Mouse (Mus musculus): ENCODE measurements around the gene Zc3hc1.
"Not testable (repeated sequence)": the region's sequence is repeated elsewhere in the genome, so short reads cannot be mapped to it uniquely, and the experiment has no call there.

Gene Zc3hc1

GRCm38 (mm10) chr6:30390714-30391697 is at the start of gene Zc3hc1:
TSS of gene Zc3hc1 (minus strand) at chr6:30391028.
- peak; percentile 91 for DNase-seq (ENCODE audit: low read depth)

DNA sequence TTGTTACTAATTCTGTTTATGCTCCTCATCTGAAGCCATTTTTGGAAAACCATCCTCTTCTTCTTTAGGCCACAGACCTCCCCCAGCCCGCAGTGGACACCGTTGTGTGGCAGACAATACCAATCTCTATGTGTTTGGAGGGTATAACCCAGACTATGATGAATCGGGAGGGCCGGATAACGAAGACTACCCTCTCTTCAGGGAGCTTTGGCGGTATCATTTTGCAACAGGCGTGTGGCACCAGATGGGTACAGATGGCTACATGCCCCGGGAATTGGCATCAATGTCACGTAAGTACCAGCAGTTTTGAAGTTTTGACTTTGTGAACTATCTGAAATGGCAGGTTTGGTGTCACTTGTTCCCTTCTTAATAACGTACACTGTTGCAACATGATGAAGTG is 48.7 kb upstream of the Zc3hc1 start:
- DNase-seq (ENCODE audit: low read depth): no peak

GRCm38 (mm10) chr6:30437054-30437453 is 46.2 kb upstream of the Zc3hc1 start:
- no peak for DNase-seq (ENCODE audit: low read depth)

DNA sequence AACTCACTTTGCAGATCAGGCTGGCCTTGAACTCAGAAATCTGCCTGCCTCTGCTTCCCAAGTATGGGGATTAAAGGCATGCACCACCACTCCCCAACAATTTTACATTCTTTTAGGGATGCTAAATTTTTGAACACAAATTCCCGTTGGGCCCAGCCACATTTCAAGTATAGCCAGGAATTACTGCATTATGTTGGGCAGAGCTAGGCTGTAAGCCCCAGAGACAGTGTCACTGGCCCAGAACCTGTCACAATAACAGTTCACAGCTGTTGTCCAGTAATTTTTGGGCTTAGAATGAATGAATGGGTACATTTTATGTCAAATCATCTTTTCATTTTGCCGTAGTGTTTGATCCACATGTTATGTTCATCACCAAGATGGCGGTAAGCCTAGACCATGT is 45.6 kb upstream of the Zc3hc1 start:
- no peak for DNase-seq (ENCODE audit: low read depth)

GRCm38 (mm10) chr6:30432461-30433192 is 41.8 kb upstream of the Zc3hc1 start:
- peak; percentile 63 for DNase-seq (ENCODE audit: low read depth)

GRCm38 (mm10) chr6:30416801-30417200 is 26.0 kb upstream of the Zc3hc1 start:
- DNase-seq (ENCODE audit: low read depth): no peak

DNA sequence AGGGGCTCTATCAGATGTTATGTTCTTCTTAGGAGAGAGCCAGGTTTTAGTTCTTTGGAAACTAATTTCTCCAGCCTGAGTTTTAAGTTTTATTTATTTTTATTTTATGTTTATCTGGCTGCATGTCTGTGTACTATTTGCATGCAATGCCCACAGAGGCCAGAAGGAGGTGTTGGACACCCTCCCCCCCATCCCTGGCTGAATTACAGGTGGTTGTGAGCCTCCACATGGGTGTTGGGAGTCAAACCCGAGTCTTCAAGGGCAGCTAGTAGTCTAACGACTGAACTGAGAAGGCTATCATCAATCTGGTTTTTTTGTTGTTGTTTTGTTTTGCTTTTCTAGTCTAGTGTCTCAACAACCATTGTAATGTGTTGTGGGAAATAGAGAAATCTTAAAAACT is 25.3 kb upstream of the Zc3hc1 start:
- DNase-seq (ENCODE audit: low read depth): no peak

DNA sequence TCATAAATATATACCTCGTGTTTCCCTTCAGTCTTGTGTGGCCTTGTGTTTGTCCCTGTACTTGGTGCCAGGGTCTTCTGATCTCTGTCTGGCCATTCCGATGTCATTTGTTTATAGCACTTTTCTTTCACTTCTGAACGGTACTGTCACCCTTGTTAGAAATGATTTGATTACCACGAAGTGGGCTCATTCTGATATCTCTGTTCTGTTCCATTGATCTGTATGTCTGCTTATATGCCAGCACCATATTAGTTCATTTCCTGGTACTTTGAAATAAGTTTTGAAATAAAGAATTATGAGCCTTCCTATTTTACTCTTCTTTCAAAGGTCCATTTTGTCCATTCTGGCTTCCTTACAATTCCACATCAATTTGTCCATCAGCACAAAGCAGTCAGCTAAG is 20.5 kb upstream of the Zc3hc1 start:
- DNase-seq (ENCODE audit: low read depth): no peak

DNA sequence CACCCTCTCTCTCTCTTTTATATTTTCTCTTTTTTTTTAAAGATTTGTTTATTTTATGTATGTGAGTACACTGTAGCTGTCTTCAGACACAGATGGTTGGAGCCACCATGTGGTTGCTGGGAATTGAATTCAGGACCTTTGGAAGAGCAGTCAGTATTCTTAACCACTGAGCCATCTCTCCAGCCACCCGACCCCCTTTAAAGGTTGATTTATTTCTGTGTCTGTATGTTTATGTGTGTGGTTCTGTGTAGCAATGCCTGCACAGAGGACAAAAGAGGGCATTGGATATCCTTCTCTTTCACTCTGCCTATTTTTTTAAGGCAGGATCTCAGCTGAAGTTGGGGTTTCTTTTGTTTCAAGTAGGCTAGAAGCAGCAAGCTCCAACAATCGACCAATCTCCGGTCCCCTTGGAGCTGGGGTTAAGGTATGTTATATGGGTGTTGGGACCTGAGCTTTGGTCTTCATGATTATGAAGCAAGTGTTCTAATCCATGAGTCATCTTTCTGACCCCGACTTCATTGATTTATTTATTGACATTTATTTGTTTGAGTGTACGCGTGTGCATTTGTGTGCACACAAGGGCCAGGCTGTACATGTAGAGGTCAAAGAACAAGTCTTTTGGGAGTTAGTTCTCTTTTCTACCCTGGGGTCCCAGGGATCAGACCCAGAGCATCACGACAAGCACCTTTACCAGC is 18.7 kb upstream of the Zc3hc1 start:
- DNase-seq (ENCODE audit: low read depth): no peak

GRCm38 (mm10) chr6:30408276-30408675 is 17.4 kb upstream of the Zc3hc1 start:
- no peak for DNase-seq (ENCODE audit: low read depth)

- no peak for DNase-seq (ENCODE audit: low read depth)
Observed at GRCm38 (mm10) chr6:30404671-30405070, 13.8 kb upstream of the Zc3hc1 start.

GRCm38 (mm10) chr6:30403465-30403864 is 12.6 kb upstream of the Zc3hc1 start:
- peak; percentile 92 for DNase-seq (ENCODE audit: low read depth)

GRCm38 (mm10) chr6:30402091-30402491 is 11.3 kb upstream of the Zc3hc1 start:
- DNase-seq (ENCODE audit: low read depth): peak; percentile 38

DNA sequence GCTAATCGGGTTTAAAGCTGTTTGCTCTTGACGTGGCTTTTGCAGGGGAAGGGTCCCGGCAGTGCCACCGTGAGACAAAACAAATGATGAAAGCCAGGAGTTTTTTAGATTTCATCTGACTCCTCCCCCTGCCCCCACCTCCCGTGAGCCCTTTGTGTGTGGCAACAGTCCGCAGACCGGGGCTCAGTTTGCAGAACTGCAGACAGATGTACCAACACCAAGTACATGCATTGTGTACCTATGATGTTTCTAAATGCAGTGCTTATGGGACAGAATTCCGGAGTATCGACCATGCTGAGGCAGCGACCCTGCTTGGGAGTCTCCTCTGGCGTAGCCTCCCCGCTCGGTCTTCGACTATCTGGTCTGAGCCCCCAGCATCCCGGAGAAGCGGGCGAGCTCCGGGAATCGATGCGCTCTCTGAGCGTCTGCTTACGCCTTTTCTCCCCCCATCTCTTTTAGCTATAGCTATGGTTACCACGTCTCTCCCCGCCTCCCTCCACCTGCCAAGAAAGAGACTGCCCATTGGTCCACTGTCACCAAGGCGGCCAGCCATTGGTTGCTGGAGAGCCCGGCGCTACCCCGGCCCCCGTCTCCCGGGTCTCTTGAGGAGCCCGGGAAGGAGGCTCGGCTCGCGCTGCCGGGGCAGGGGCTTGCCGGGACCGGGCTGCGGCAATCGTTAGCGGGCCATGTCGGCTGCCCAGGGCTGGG is 10.6 kb upstream of the Zc3hc1 start, which contains the start of gene Klhdc10:
TSS of gene Klhdc10 (plus strand) at position 561 of the 708 bp plus-strand sequence.
- DNase-seq (ENCODE audit: low read depth): peak; percentile 99

DNA sequence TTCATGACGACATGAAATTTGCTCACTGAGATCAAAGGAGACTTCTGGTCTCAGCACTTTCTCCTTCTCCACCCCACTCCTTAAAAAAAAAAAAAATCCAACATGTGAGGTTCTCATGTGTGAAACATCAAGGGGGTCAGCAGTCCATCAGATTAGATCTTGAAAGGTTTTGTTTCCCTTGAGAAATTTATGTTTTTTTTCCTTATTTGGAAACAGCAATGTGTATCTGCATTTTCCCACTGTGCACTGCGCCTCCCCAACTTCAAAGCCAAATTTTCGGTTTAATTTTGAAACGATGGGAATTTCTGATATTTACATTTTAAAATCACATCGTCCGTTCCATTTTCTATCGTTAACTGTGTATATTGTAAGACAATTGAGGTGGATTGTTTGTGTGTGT is 9.9 kb upstream of the Zc3hc1 start:
- DNase-seq (ENCODE audit: low read depth): peak; percentile 67

DNA sequence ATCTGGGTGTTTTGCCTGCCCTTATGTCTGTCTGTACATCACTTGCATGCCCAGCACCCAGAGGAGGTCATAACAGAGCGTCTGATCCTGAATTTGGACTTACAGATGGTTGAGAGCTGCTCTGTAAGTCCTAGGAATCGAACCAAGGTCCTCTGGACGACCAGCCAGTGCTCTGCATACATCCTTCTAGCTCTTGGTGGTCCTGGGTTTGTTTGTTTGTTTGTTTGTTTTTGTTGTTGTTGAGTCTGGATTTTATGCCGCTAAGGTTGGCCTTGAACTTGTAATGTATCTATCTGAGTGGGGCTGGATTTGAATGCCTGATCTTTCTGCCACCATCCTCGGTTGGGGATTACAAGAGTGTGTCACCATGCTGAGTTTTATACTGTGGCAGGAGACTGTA is 9.3 kb upstream of the Zc3hc1 start:
- DNase-seq (ENCODE audit: low read depth): no peak

GRCm38 (mm10) chr6:30391996-30392395 is 1.2 kb upstream of the Zc3hc1 start:
- no peak for DNase-seq (ENCODE audit: low read depth)

DNA sequence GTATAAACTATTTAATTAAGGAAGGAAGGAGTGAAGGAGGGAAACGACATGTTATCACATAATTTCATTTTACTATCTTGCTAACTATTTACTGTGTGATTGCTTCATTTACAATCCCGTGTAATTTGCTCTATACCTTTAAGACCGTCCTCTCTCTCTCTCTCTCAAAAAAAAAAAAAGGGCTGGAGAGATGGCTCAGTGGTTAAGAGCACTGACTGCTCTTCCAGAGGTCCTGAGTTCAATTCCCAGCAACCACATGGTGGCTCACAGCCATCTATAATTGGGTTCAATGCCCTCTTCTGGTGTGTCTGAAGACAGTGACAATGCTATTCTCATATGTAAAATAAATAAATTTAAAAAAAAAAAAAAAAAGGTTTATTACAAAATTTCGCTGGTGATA is 557 bp downstream of the Zc3hc1 start:
- not testable (repeated sequence) for DNase-seq (ENCODE audit: low read depth)

- peak; percentile 56 for DNase-seq (ENCODE audit: low read depth)
Observed at GRCm38 (mm10) chr6:30381116-30381515, 9.7 kb downstream of the Zc3hc1 start.

DNA sequence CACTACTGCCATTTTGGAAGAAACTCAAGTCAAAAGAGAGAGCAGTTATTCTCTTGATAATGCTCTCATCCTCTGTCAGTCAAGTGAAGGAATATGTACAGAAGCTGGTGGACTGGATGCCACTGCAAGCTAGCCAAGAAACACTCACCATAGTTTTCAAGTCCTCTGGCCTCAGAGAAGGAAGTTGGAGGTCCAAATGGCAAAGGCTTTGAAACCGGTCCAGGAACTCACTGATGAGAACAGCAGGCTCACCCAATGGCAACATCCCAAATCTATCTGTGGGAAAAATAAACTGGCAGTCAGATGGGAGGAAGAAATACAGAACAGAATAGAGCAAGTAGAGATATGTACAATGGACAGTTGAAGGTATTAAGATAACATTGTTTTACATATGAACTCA is 15.0 kb downstream of the Zc3hc1 start:
- no peak for DNase-seq (ENCODE audit: low read depth)

GRCm38 (mm10) chr6:30374731-30375510 is 15.9 kb downstream of the Zc3hc1 start:
- DNase-seq (ENCODE audit: low read depth): no peak

All from NIH3T3 (cell line).